Mouse (Mus musculus) hindbrain, embryonic 11.5 days (tissue): ENCODE data around the gene B3gnt4. TPM values are rescaled to one million over a fixed set of nuclear protein-coding genes. Genes with fewer than 3 reads are reported as not detected.

Source experiments
- ATAC-seq: fragments of 200-750 bp; cut with Nextera tagmentation; 2 replicates; pipeline ENCODE4 v1.8.0; 2017; ENCODE audit warnings: mild to moderate bottlenecking, moderate TSS enrichment, moderate library complexity; ENCODE audit not compliant: low FRiP score
- DNase-seq: peaks from one replicate; pipeline ENCODE4 v3.0.0-alpha.2; 2015; ENCODE audit warnings: low spot score
- H3K27ac ChIP-seq: fragments of 300-500 bp; sonication (generic); 2 replicates; pipeline ENCODE4 v1.5.1; 2014; ENCODE audit warnings: mild to moderate bottlenecking, low read depth, low read length
- H3K27me3 ChIP-seq: fragments of 300-500 bp; sonication (generic); 2 replicates; pipeline ENCODE4 v1.6.1; 2014; ENCODE audit warnings: mild to moderate bottlenecking, low read length, moderate library complexity, mixed read lengths; ENCODE audit not compliant: control insufficient read depth, insufficient read depth
- H3K36me3 ChIP-seq: fragments of 300-500 bp; sonication (generic); 2 replicates; pipeline ENCODE4 v1.6.1; 2014; ENCODE audit warnings: mild to moderate bottlenecking, low read length, moderate library complexity, mixed read lengths; ENCODE audit not compliant: control insufficient read depth, insufficient read depth
- H3K4me1 ChIP-seq: fragments of 300-500 bp; sonication (generic); replicated peaks from 2 replicates; pipeline ENCODE4 v1.6.1; 2014; ENCODE audit warnings: low read length, mixed read lengths; ENCODE audit not compliant: control insufficient read depth, insufficient read depth
- H3K4me2 ChIP-seq: fragments of 300-500 bp; sonication (generic); replicated peaks from 2 replicates; pipeline ENCODE4 v1.6.1; 2014; ENCODE audit warnings: mild to moderate bottlenecking, low read depth, low read length
- H3K4me3 ChIP-seq: fragments of 300-500 bp; sonication (generic); 2 replicates; pipeline ENCODE4 v1.5.1; 2014; ENCODE audit warnings: low read depth, low read length
- H3K9ac ChIP-seq: fragments of 300-500 bp; sonication (generic); 2 replicates; pipeline ENCODE4 v1.6.1; 2014; ENCODE audit warnings: low read depth, low read length
- H3K9me3 ChIP-seq: fragments of 300-500 bp; sonication (generic); 2 replicates; pipeline ENCODE4 v1.6.1; 2016; ENCODE audit warnings: low read length; ENCODE audit not compliant: control insufficient read depth
- WGBS: fragments of 180-500 bp; shearing (Covaris S2); extraction: QIAGEN DNeasy Blood & Tissue Kit; methylation state at CpG from one replicate; pipeline ENCODE4 v1.1.7; 2014; 5-methylcytosine and 5-hydroxymethylcytosine counted together
- polyA plus RNA-seq: library from polyadenylated mRNA; unstranded; fragments of >200 nt; fragmentation: Nextera tagmentation; extraction: Ambion mirVana; gene quantifications from 2 replicates; pipeline ENCODE4 v1.2.1, GENCODE M21; 2014

The B3gnt4 gene
- polyA plus RNA-seq, 1 experiment from 2014 or later = 1.5 TPM

GRCm38 (mm10) chr5:123522166-123522565 is 11.9 kb downstream of the B3gnt4 start:
- ATAC-seq = no peak
- no peak overlapping the region for H3K9ac ChIP-seq
- H3K36me3 ChIP-seq = 0 out of 2 replicates have a peak, but pooled peaks cover 3% of the 10 kb centered on the region
- 80% methylated on average over 1 of the region's 1 CpGs for WGBS
- peaks cover 5% of the 10 kb centered on the region; the same call in 1 of the 2 replicates for H3K4me1 ChIP-seq
- no peaks in the 10 kb centered on the region for H3K9me3 ChIP-seq
- no peak for DNase-seq
- H3K27me3 ChIP-seq = no peaks in the 10 kb centered on the region
- H3K27ac ChIP-seq = no peak overlapping the region
- no peak overlapping the region for H3K4me3 ChIP-seq
- no peak overlapping the region for H3K4me2 ChIP-seq

GRCm38 (mm10) chr5:123523692-123524392 is 13.6 kb downstream of the B3gnt4 start, which contains the start of gene Diablo:
TSS of gene Diablo (minus strand) at chr5:123524176.
- peak within 1 kb of the TSS; percentile 83 for H3K9ac ChIP-seq
- ATAC-seq (peak; percentile 99), DNase-seq (peak; percentile 100)
- H3K9me3 ChIP-seq = no peaks in the 10 kb centered on the region
- peak within 1 kb of the TSS; percentile 93 for H3K4me3 ChIP-seq
- H3K27ac ChIP-seq = peak within 1 kb of the TSS; percentile 54
- peaks cover 5% of the 10 kb centered on the region; the same call in 1 of the 2 replicates for H3K4me1 ChIP-seq
- H3K4me2 ChIP-seq = peak within 1 kb of the TSS; percentile 95
- no peaks in the 10 kb centered on the region for H3K36me3 ChIP-seq
- under 1% methylated on average over 78 of the region's 82 CpGs for WGBS
- H3K27me3 ChIP-seq = no peaks in the 10 kb centered on the region

- peak overlapping the region; percentile 47 for H3K27ac ChIP-seq
- peak; percentile 95 for ATAC-seq
- H3K4me2 ChIP-seq = peak overlapping the region; percentile 77
- H3K36me3 ChIP-seq = no peaks in the 10 kb centered on the region
- peaks cover 5% of the 10 kb centered on the region; the same call in 1 of the 2 replicates for H3K4me1 ChIP-seq
- DNase-seq = no peak
- H3K9ac ChIP-seq = peak overlapping the region; percentile 53
- WGBS = 2% methylated on average over 27 of the region's 27 CpGs
- H3K4me3 ChIP-seq = peak overlapping the region; percentile 93
- H3K9me3 ChIP-seq = no peaks in the 10 kb centered on the region
- no peaks in the 10 kb centered on the region for H3K27me3 ChIP-seq
These were observed 14.1 kb downstream of the B3gnt4 start for GRCm38 (mm10) chr5:123524393-123524750.

- peak within 1 kb of the TSS; percentile 53 for H3K9ac ChIP-seq
- WGBS = 85% methylated on average over 7 of the region's 7 CpGs
- no peaks in the 10 kb centered on the region for H3K27me3 ChIP-seq
- ATAC-seq (no peak), DNase-seq (no peak)
- H3K36me3 ChIP-seq = 0 out of 2 replicates have a peak, but pooled peaks cover 1% of the 10 kb centered on the region
- H3K4me3 ChIP-seq = peak within 1 kb of the TSS; percentile 93
- H3K9me3 ChIP-seq = no peaks in the 10 kb centered on the region
- peaks cover 5% of the 10 kb centered on the region; the same call in 1 of the 2 replicates for H3K4me1 ChIP-seq
- peak within 1 kb of the TSS; percentile 77 for H3K4me2 ChIP-seq
- H3K27ac ChIP-seq = peak within 1 kb of the TSS; percentile 47
These were observed 15.0 kb downstream of the B3gnt4 start, which contains the start of gene Gm49027 for GRCm38 (mm10) chr5:123525281-123525680. TSS of gene Gm49027 (minus strand) at chr5:123525488.

- WGBS = 89% methylated on average over 9 of the region's 9 CpGs
These were observed 15.7 kb downstream of the B3gnt4 start for GRCm38 (mm10) chr5:123525916-123526495.

DNA sequence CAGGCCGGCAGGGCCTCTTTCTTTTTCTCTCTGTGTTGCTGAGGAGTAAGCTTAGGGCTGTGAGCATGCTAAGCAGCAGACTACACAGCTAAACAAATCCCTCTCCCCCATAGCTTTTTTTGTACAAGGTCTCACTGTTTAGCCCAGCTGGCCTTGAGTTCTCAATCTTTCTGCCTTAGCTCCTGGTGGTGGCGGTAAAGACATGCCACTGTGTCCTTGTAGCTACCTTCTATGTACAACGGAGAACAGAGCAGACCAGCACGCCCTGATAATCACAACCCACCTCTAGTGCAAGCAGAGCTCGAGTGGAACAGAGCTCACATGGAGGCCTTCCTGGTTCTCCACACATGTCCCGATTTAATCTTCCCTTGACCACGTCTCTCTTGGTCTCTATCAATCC is 18.4 kb downstream of the B3gnt4 start:
- Histone ChIP-seq H3K9ac (no peak overlapping the region), H3K9me3 (no peaks in the 10 kb centered on the region), H3K4me3 (no peak overlapping the region), H3K4me1 (no peaks in the 10 kb centered on the region), H3K27ac (no peak overlapping the region), H3K27me3 (no peaks in the 10 kb centered on the region), H3K4me2 (no peak overlapping the region), H3K36me3 (peaks cover 5% of the 10 kb centered on the region; the same call in 1 of the 2 replicates)
- ATAC-seq = no peak
- 87% methylated on average over 7 of the region's 7 CpGs for WGBS
- DNase-seq = no peak

More at GRCm38 (mm10) chr5:123525916-123526495, 15.7 kb downstream of the B3gnt4 start:
- ATAC-seq = no peak
- DNase-seq = no peak
- H3K4me2 ChIP-seq = no peak overlapping the region
- peaks cover 5% of the 10 kb centered on the region; the same call in 1 of the 2 replicates for H3K4me1 ChIP-seq
- no peaks in the 10 kb centered on the region for H3K9me3 ChIP-seq
- no peak overlapping the region for H3K27ac ChIP-seq
- H3K9ac ChIP-seq = no peak overlapping the region
- H3K27me3 ChIP-seq = no peaks in the 10 kb centered on the region
- H3K36me3 ChIP-seq = 0 out of 2 replicates have a peak, but pooled peaks cover 2% of the 10 kb centered on the region
- no peak overlapping the region for H3K4me3 ChIP-seq

DNA sequence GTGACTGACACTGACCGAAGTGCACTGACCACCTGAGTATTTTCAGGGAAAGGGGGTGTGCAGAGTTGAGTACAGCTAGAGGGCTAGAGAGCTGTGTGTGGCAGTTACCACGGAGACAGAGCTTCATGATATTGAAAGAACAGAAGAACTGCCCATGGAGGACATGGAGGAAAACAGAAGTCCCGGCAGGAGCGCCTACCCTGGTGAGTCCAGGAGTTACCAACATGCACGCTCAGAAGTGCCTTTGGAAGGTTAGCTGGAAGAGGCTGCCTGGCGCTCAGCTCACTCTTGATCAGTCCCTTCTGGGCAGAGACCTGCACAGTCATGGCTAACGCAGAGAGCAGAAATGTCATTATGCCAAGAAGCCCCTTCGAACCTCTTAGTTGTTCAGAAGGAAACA is 19.8 kb downstream of the B3gnt4 start:
- no peak overlapping the region for H3K9ac ChIP-seq
- no peak overlapping the region for H3K27ac ChIP-seq
- no peak for ATAC-seq
- no peaks in the 10 kb centered on the region for H3K27me3 ChIP-seq
- peaks cover 5% of the 10 kb centered on the region; the same call in 1 of the 2 replicates for H3K36me3 ChIP-seq
- 92% methylated on average over 8 of the region's 8 CpGs for WGBS
- DNase-seq = no peak
- H3K4me1 ChIP-seq = no peaks in the 10 kb centered on the region
- no peak overlapping the region for H3K4me2 ChIP-seq
- no peak overlapping the region for H3K4me3 ChIP-seq
- H3K9me3 ChIP-seq = no peaks in the 10 kb centered on the region

DNA sequence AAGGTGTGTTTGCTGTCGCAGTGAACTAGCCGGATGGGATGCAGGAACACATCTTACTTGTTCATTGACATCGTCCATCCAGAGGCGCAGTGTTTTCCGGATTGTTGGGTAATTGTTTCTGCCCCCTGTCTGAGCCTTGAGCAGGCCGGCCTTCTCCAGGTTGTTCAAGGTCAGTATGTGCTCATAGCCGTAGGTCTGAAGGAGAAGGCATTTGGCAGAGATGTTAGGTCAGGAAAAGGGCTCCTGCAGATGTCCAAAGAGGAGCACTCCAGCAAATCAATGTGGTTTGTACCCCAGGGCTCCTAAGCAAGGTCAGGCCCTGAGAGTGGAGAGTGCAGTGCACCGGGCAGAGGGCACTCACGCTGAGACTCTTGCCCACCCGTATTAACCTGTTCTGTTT is 23.5 kb downstream of the B3gnt4 start:
- H3K9me3 ChIP-seq = no peaks in the 10 kb centered on the region
- H3K36me3 ChIP-seq = peaks cover 5% of the 10 kb centered on the region; the same call in 1 of the 2 replicates
- H3K4me1 ChIP-seq = no peaks in the 10 kb centered on the region
- WGBS = 93% methylated on average over 10 of the region's 10 CpGs
- no peak for DNase-seq
- no peak overlapping the region for H3K27ac ChIP-seq
- no peak overlapping the region for H3K4me3 ChIP-seq
- no peak overlapping the region for H3K4me2 ChIP-seq
- H3K9ac ChIP-seq = no peak overlapping the region
- H3K27me3 ChIP-seq = no peaks in the 10 kb centered on the region
- no peak for ATAC-seq
